Mouse (Mus musculus): ENCODE measurements at regions not wholly inside any gene's neighbourhood (a gene's known extent, or its start where the extent isn't known, plus 50 kb on each side); places are given as distances from the start of the nearest gene placed in this dataset.

DNA sequence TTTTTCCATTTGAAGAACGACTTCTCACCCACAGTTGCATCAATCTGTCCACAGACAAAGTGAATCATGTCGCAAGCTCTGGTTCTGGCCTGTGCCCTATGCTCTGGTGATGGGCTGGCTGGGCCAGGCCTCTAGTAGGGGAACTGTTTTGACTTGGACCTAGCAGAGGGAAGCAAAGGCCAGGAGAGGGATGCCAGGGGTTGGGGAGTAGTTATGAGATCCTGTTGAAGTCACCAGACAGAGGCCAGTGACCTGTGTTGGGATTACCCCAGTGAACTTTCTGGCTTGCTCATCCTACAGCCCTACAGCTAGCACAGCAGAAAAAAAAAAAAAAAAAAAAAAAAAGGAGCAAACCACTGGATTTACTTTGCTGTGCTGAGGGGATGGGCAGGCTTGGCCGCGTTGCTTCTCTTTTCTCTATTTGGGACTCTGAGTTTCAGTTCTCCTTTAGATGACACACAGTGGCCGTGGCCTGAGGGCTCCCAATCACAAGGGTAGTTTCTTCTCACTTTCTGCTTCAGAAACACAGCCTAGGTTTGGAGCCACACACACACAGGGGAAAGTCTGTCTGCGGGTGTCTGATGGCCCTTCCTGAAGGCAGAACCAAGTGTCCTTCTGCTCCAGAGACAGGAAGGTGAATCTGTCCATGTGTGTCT is 228.2 kb downstream of the Uaca start:
- TF ChIP-seq HCFC1 (IDR thresholded peaks at IDR 0.05; ENCODE audit: borderline replicate concordance, insufficient read depth, low read length) (no peak), MAFK (IDR thresholded peaks at IDR 0.05; ENCODE audit: insufficient read depth, low read depth, low read length) (no peak), CHD2 (IDR thresholded peaks at IDR 0.05; ENCODE audit: low read depth, low read length) (no peak), ZNF384 (IDR thresholded peaks at IDR 0.05; ENCODE audit: low read depth, low read length) (no peak)

Measured in ES-E14 (cell line).